Mouse (Mus musculus) CD4-positive, CD25-positive, alpha-beta regulatory T cell, adult 2 months (primary cell): ENCODE measurements around the gene Tmprss9.
A peak's percentile ranks its signal among the peaks of the same experiment; 100 is the strongest.

ENCODE experiments used
- DNase-seq: peaks from one replicate; pipeline ENCODE4 v3.0.0-alpha.2; 2012; ENCODE audit warnings: low read depth, low spot score

The Tmprss9 gene

GRCm38 (mm10) chr10:80843087-80843930, 28.3 kb upstream of the Tmprss9 start:
- DNase-seq = no peak

- DNase-seq = no peak
Measured at GRCm38 (mm10) chr10:80843931-80844547, 27.6 kb upstream of the Tmprss9 start, which contains the start of gene Lingo3. Gene Lingo3, minus strand, starts transcription at chr10:80844039.

DNA sequence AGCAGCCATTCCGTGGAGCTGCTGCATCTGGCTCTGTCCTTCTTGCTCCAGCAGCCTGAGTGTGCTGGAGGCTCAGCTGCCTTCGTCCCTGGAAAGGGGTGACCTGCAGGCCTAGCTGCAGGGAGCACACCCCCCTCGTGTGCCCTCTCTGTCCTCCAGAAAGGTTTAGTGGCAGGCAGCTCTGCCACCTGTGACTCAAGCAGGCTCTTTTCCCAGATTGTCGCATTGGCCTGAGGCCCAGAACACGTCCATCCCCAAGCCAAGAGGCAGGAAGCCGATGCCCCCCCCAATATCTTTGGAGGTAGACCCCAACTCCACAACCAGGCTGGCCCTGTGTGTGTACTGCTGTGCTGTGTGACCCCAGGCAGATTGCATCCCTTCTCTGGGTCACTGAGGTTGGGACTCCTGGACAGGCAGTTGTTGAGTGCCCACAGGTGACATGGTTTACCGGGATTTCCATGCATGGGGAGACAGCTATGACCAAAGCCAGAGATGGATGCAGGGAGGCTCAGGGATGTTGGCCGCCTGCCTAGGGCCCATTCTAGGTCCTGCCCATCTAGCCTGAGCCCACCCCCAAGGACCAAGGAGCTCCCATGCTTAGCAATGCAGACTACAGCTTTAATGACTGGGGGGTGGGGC, 26.5 kb upstream of the Tmprss9 start:
- DNase-seq = no peak

- no peak for DNase-seq
Measured at GRCm38 (mm10) chr10:80845732-80846131, 25.9 kb upstream of the Tmprss9 start.

DNA sequence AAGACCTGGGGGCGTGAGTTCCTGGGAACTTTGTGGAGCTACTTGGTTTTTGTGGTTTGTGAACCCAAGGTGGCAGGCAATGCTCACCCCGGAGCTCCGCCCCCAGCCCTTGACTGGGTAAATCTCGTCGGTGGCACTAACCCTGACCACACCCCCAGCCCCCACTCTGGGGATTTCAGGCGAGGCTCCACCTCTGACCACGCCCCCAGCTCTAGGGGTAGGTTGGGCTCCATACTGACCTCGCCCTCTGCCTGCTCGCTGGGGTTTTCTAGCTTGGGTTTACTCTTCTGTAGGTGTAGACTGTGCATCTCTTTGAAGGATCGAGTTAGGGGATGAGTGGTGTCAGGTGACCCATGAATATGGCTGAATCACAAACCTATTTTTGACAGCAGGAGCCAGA, 23.1 kb upstream of the Tmprss9 start:
- peak; percentile 88 for DNase-seq

GRCm38 (mm10) chr10:80854913-80855748, 16.5 kb upstream of the Tmprss9 start, which contains the start of the genes Lsm7 and Sppl2b:
Gene Lsm7, minus strand, starts transcription at chr10:80855209.
Gene Sppl2b, plus strand, starts transcription at chr10:80855275.
- peak; percentile 98 for DNase-seq

DNA sequence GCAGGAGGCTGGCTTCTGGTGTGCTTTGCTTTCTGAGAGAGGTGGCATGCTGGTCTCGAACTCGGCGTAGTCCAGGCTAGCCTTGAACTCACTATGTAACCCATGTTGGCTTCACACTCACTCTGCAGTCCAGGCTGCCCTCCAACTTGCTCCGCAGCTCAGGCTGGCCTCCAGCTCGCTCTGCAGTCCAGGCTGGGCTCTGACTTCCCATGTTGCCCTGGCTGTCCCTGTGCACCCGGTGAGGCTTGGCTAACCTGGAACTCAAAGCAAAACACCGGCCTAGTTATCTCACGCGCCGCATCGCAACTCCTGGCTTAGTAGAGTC, 15.9 kb upstream of the Tmprss9 start:
- peak; percentile 40 for DNase-seq

DNA sequence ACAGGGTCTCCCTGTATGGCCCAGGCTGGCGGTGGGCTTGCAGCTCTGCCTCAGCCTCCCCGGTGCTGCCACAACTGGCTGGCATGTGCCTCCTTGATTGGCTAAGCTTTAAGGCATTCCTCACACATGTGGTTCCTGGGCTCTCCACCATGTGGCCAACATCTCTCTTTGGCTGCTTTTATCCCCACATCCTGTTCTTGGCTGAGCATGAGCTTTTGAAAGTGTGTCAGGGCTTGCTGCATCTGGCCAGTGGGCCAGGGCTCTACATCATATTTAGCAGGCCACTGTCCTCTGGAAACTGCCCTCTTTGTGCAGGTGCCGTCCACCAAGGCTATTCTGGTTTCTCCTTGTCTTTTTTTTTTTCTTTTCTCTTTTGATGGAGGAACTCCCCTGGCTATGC, 15.4 kb upstream of the Tmprss9 start:
- DNase-seq = peak; percentile 25

DNA sequence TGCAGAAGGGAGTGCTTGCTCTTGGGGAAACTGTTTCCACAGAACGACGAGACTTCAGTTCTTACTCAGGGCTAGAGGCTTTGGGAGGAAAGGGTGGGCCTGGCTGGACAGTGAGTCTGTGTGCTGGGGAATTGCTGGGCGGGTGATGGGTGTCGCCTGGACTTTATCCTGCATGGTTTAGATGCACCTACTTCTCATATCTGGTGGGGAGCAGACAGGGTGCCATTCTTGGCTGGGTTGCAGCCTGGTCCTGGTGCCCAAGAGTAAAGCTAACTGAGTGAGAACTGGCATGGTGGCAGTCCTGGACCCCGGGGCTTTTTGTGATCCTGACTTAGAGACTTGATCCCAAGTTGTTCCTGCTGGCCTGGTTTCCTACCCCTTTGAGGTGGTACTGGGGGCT, 14.7 kb upstream of the Tmprss9 start:
- DNase-seq = no peak

- no peak for DNase-seq
Measured at GRCm38 (mm10) chr10:80857386-80857785, 14.3 kb upstream of the Tmprss9 start.

DNA sequence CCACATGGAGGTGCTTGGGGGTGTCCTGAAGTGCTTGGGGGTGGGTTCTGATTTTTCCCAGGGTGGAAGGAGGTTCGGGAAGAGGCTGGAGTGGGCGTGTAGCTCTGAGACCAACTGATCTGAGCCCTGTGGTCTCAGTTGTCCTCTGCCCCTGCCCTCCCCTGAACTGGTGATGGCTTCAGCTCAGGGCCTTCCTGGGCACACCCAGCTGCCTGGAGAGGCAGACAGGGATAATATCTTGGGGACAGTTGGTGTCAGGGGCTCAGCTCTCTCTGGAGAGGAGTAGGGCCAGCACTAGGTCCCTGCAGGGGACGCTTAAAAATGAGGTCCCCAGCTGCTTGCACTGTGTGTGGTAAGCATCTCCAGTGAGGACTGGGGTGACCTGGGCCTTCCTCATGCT, 13.8 kb upstream of the Tmprss9 start:
- no peak for DNase-seq

- no peak for DNase-seq
Measured at GRCm38 (mm10) chr10:80858350-80858935, 13.2 kb upstream of the Tmprss9 start.

- no peak for DNase-seq
Measured at GRCm38 (mm10) chr10:80862305-80862704, 9.3 kb upstream of the Tmprss9 start.

DNA sequence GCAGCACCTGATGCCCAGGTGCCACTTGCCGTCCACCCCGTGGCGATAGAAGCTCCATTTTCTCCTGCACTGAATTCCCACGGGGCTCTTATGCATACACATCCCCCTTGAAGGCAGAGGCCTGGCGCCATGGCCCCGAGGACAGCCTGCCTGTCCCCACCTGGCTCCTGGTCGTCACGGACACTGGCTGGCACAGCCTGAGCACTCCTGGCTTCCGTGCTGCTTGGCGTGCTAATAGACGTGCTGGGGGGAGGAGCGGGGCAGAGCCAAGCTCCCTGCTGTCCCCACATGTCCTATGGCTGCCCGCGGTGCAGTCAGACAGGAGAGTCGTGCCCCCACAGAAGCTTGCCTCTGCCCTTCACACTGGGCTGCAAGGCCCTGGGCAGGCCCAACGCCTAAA, 7.2 kb upstream of the Tmprss9 start:
- no peak for DNase-seq

- no peak for DNase-seq
Measured at GRCm38 (mm10) chr10:80870993-80871392, 655 bp upstream of the Tmprss9 start.

- no peak for DNase-seq
Measured at GRCm38 (mm10) chr10:80874035-80874434, 2.4 kb downstream of the Tmprss9 start.

- DNase-seq = peak; percentile 86
Measured at GRCm38 (mm10) chr10:80876028-80876427, 4.4 kb downstream of the Tmprss9 start.

GRCm38 (mm10) chr10:80876594-80876993, 4.9 kb downstream of the Tmprss9 start:
- no peak for DNase-seq

GRCm38 (mm10) chr10:80880131-80880641, 8.5 kb downstream of the Tmprss9 start:
- DNase-seq = peak; percentile 87

- DNase-seq = peak; percentile 55
Measured at GRCm38 (mm10) chr10:80880901-80881300, 9.3 kb downstream of the Tmprss9 start.

- peak; percentile 89 for DNase-seq
Measured at GRCm38 (mm10) chr10:80881301-80881700, 9.7 kb downstream of the Tmprss9 start.
